Mouse (Mus musculus): ENCODE measurements at regions not wholly inside any gene's neighbourhood (a gene's known extent, or its start where the extent isn't known, plus 50 kb on each side); places are given as distances from the start of the nearest gene placed in this dataset.

DNA sequence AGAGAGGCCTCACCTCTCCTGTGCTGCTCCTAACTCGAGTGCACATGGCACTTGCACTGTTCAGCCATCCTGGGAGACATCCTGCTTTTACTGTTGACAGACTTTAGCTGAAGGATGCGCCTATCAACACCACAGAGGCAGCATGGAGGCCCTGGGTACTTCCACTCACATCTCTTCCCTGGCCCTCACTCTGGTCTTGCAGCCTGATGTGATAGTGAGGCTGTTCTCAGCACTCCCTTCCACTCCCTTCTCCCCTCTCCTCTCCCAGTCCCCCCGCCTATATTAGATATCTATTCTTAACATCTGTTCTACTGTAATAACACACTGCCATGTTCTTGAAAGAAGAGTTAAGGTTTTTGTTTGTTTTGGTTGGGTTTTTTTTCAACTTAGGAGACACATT is 50.2 kb upstream of the Bod1 start:
- Histone ChIP-seq H3K4me3 (ENCODE audit: low read depth, low read length) (no peak overlapping the region), H3K36me3 (ENCODE audit: control insufficient read depth, insufficient read depth, low read length) (no peaks in the 10 kb centered on the region), H3K4me1 (ENCODE audit: control insufficient read depth, insufficient read depth, low read length) (no peaks in the 10 kb centered on the region), H3K27ac (replicated peaks; ENCODE audit: low read depth, low read length) (no peak overlapping the region), H3K27me3 (ENCODE audit: control insufficient read depth, insufficient read depth, low read length) (no peaks in the 10 kb centered on the region), H3K4me2 (ENCODE audit: low read depth, severe bottlenecking) (no peak overlapping the region), H3K9ac (ENCODE audit: low read length) (no peak overlapping the region), H3K9me3 (ENCODE audit: control insufficient read depth, low read length) (no peaks in the 10 kb centered on the region)
- 63% methylated on average over 3 of the region's 3 CpGs for WGBS
- DNase-seq (ENCODE audit: low spot score) = no peak
- no peak for ATAC-seq (ENCODE audit: insufficient number of reproducible peaks, low FRiP score, low TSS enrichment, low read depth)

- WGBS = 85% methylated on average over 1 of the region's 1 CpGs
Observed at GRCm38 (mm10) chr11:31724506-31724905, 52.8 kb upstream of the Bod1 start.

DNA sequence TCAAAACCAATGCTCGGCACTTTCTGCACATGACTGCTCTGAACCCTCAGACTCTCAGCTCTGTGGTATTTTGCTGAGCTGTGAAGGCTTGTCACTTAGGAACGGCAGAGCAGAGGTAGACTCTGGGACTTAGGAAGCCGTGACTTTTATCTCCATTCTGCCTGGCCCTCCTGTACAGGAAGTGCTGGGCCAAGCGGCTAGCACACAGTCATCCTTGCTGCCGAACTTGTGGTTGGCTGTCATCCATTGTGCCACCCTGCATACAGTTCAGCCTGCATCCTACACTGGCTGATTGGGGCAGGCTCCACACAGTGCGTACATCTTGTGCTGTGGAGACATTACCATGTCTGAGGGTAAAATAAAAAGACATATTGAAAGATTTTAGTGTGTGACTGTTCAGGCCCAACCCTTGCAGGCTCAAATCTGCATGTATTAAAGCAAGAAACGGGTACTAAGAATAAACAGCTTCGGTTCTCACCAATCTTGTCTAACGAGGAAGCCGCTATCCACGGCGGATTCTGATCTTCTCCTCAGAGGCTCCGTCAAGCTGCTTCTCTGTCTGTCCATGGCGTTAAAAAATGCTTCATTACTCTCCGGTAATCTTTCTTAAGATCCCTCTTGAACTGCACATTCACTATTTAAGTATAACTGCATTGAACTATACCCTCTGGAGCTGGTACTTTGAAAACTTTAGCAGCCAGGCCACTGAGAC is 54.4 kb upstream of the Bod1 start:
- Histone ChIP-seq H3K4me3 (ENCODE audit: low read depth, low read length) (no peak overlapping the region), H3K9me3 (ENCODE audit: control insufficient read depth, low read length) (no peaks in the 10 kb centered on the region), H3K4me2 (ENCODE audit: low read depth, severe bottlenecking) (no peak overlapping the region), H3K9ac (ENCODE audit: low read length) (no peak overlapping the region), H3K36me3 (ENCODE audit: control insufficient read depth, insufficient read depth, low read length) (no peaks in the 10 kb centered on the region), H3K4me1 (ENCODE audit: control insufficient read depth, insufficient read depth, low read length) (peaks cover 6% of the 10 kb centered on the region; the same call in 1 of the 2 replicates), H3K27ac (replicated peaks; ENCODE audit: low read depth, low read length) (no peak overlapping the region), H3K27me3 (ENCODE audit: control insufficient read depth, insufficient read depth, low read length) (no peaks in the 10 kb centered on the region)
- DNase-seq (ENCODE audit: low spot score) (no peak), ATAC-seq (ENCODE audit: insufficient number of reproducible peaks, low FRiP score, low TSS enrichment, low read depth) (no peak)
- WGBS = 84% methylated on average over 15 of the region's 15 CpGs

More at GRCm38 (mm10) chr11:31724506-31724905, 52.8 kb upstream of the Bod1 start:
- no peak for DNase-seq (ENCODE audit: low spot score)
- H3K4me1 ChIP-seq (ENCODE audit: control insufficient read depth, insufficient read depth, low read length) = no peaks in the 10 kb centered on the region
- no peak overlapping the region for H3K27ac ChIP-seq (replicated peaks; ENCODE audit: low read depth, low read length)
- no peak overlapping the region for H3K4me3 ChIP-seq (ENCODE audit: low read depth, low read length)
- ATAC-seq (ENCODE audit: insufficient number of reproducible peaks, low FRiP score, low TSS enrichment, low read depth) = no peak
- no peaks in the 10 kb centered on the region for H3K36me3 ChIP-seq (ENCODE audit: control insufficient read depth, insufficient read depth, low read length)
- no peak overlapping the region for H3K4me2 ChIP-seq (ENCODE audit: low read depth, severe bottlenecking)
- no peaks in the 10 kb centered on the region for H3K27me3 ChIP-seq (ENCODE audit: control insufficient read depth, insufficient read depth, low read length)
- H3K9me3 ChIP-seq (ENCODE audit: control insufficient read depth, low read length) = no peaks in the 10 kb centered on the region
- no peak overlapping the region for H3K9ac ChIP-seq (ENCODE audit: low read length)

- ATAC-seq (ENCODE audit: insufficient number of reproducible peaks, low FRiP score, low TSS enrichment, low read depth) (no peak), DNase-seq (ENCODE audit: low spot score) (no peak)
- H3K9me3 ChIP-seq (ENCODE audit: control insufficient read depth, low read length) = no peaks in the 10 kb centered on the region
- H3K4me1 ChIP-seq (ENCODE audit: control insufficient read depth, insufficient read depth, low read length) = peaks cover 6% of the 10 kb centered on the region; the same call in 1 of the 2 replicates
- no peaks in the 10 kb centered on the region for H3K27me3 ChIP-seq (ENCODE audit: control insufficient read depth, insufficient read depth, low read length)
- H3K36me3 ChIP-seq (ENCODE audit: control insufficient read depth, insufficient read depth, low read length) = no peaks in the 10 kb centered on the region
- no peak overlapping the region for H3K4me3 ChIP-seq (ENCODE audit: low read depth, low read length)
- H3K9ac ChIP-seq (ENCODE audit: low read length) = no peak overlapping the region
- H3K27ac ChIP-seq (replicated peaks; ENCODE audit: low read depth, low read length) = no peak overlapping the region
- H3K4me2 ChIP-seq (ENCODE audit: low read depth, severe bottlenecking) = no peak overlapping the region
- WGBS = 87% methylated on average over 8 of the region's 8 CpGs
Observed at GRCm38 (mm10) chr11:31727289-31727688, 55.6 kb upstream of the Bod1 start.

DNA sequence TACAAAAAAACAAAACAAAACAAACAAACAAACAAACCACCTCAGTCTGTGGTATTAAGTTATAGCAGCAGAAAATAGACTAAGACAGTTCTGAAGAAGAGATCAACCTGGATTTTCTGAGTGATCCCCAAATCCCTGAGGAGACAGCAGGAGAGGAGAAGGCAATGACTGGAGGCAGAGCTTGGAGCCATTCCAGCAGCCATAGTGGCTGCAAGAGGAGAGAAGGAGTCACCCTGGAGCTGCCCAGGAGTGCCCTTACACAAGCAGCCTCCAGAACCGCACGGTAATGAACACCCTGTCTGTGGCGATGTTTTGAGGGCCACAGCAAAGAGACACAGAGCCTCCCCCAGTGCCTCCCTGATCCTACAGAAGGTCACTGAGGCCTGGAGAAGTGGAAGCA is 58.0 kb upstream of the Bod1 start:
- Histone ChIP-seq H3K4me1 (ENCODE audit: control insufficient read depth, insufficient read depth, low read length) (peaks cover 11% of the 10 kb centered on the region; the same call in 1 of the 2 replicates), H3K27ac (replicated peaks; ENCODE audit: low read depth, low read length) (no peak overlapping the region), H3K4me3 (ENCODE audit: low read depth, low read length) (no peak overlapping the region), H3K36me3 (ENCODE audit: control insufficient read depth, insufficient read depth, low read length) (no peaks in the 10 kb centered on the region), H3K9ac (ENCODE audit: low read length) (no peak overlapping the region), H3K9me3 (ENCODE audit: control insufficient read depth, low read length) (no peaks in the 10 kb centered on the region), H3K4me2 (ENCODE audit: low read depth, severe bottlenecking) (no peak overlapping the region), H3K27me3 (ENCODE audit: control insufficient read depth, insufficient read depth, low read length) (no peaks in the 10 kb centered on the region)
- no peak for DNase-seq (ENCODE audit: low spot score)
- 71% methylated on average over 3 of the region's 3 CpGs for WGBS
- no peak for ATAC-seq (ENCODE audit: insufficient number of reproducible peaks, low FRiP score, low TSS enrichment, low read depth)

- H3K27ac ChIP-seq (replicated peaks; ENCODE audit: low read depth, low read length) = no peak overlapping the region
- no peak overlapping the region for H3K4me2 ChIP-seq (ENCODE audit: low read depth, severe bottlenecking)
- peaks cover 11% of the 10 kb centered on the region; the same call in 1 of the 2 replicates for H3K4me1 ChIP-seq (ENCODE audit: control insufficient read depth, insufficient read depth, low read length)
- no peaks in the 10 kb centered on the region for H3K9me3 ChIP-seq (ENCODE audit: control insufficient read depth, low read length)
- H3K27me3 ChIP-seq (ENCODE audit: control insufficient read depth, insufficient read depth, low read length) = no peaks in the 10 kb centered on the region
- no peaks in the 10 kb centered on the region for H3K36me3 ChIP-seq (ENCODE audit: control insufficient read depth, insufficient read depth, low read length)
- no peak for ATAC-seq (ENCODE audit: insufficient number of reproducible peaks, low FRiP score, low TSS enrichment, low read depth)
- no peak overlapping the region for H3K9ac ChIP-seq (ENCODE audit: low read length)
- H3K4me3 ChIP-seq (ENCODE audit: low read depth, low read length) = no peak overlapping the region
- WGBS = 74% methylated on average over 4 of the region's 4 CpGs
- no peak for DNase-seq (ENCODE audit: low spot score)
Observed at GRCm38 (mm10) chr11:31730181-31730580, 58.5 kb upstream of the Bod1 start.

- ATAC-seq (ENCODE audit: insufficient number of reproducible peaks, low FRiP score, low TSS enrichment, low read depth) (0 out of 2 replicates have a peak, but pooled peaks have one; percentile 52), DNase-seq (ENCODE audit: low spot score) (no peak)
- Histone ChIP-seq H3K36me3 (ENCODE audit: control insufficient read depth, insufficient read depth, low read length) (no peaks in the 10 kb centered on the region), H3K4me3 (ENCODE audit: low read depth, low read length) (no peak overlapping the region), H3K27ac (replicated peaks; ENCODE audit: low read depth, low read length) (no peak overlapping the region), H3K4me1 (ENCODE audit: control insufficient read depth, insufficient read depth, low read length) (peaks cover 11% of the 10 kb centered on the region; the same call in 1 of the 2 replicates), H3K9me3 (ENCODE audit: control insufficient read depth, low read length) (no peaks in the 10 kb centered on the region), H3K4me2 (ENCODE audit: low read depth, severe bottlenecking) (no peak overlapping the region), H3K9ac (ENCODE audit: low read length) (no peak overlapping the region), H3K27me3 (ENCODE audit: control insufficient read depth, insufficient read depth, low read length) (no peaks in the 10 kb centered on the region)
- WGBS = 30% methylated on average over 3 of the region's 3 CpGs
Observed at GRCm38 (mm10) chr11:31730680-31731079, 59.0 kb upstream of the Bod1 start.

- Histone ChIP-seq H3K36me3 (ENCODE audit: control insufficient read depth, insufficient read depth, low read length) (no peaks in the 10 kb centered on the region), H3K9ac (ENCODE audit: low read length) (no peak overlapping the region), H3K4me2 (ENCODE audit: low read depth, severe bottlenecking) (no peak overlapping the region), H3K27me3 (ENCODE audit: control insufficient read depth, insufficient read depth, low read length) (no peaks in the 10 kb centered on the region), H3K4me3 (ENCODE audit: low read depth, low read length) (no peak overlapping the region), H3K27ac (replicated peaks; ENCODE audit: low read depth, low read length) (no peak overlapping the region), H3K9me3 (ENCODE audit: control insufficient read depth, low read length) (no peaks in the 10 kb centered on the region), H3K4me1 (ENCODE audit: control insufficient read depth, insufficient read depth, low read length) (peaks cover 11% of the 10 kb centered on the region; the same call in 1 of the 2 replicates)
- 72% methylated on average over 4 of the region's 4 CpGs for WGBS
- no peak for ATAC-seq (ENCODE audit: insufficient number of reproducible peaks, low FRiP score, low TSS enrichment, low read depth)
- DNase-seq (ENCODE audit: low spot score) = no peak
Observed at GRCm38 (mm10) chr11:31731459-31731858, 59.8 kb upstream of the Bod1 start.

DNA sequence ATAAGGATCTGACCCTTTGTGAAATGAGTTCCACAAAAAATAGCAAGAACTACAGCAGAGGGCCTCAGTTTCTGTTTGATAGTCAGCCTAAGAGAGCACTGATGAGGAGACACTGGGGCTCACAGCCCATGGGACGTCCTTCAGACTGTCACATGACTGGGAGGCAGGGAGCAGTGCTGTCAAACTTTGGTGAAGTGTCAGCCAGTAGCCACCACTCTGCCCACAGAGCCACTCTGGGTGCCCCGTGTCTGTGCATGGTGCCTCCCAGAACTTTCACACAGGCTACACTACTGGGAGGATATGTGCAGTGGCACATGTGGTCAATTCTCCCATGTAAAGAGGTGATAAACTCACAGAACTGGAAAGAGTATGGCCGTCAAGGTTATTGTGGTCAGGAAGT is 60.7 kb upstream of the Bod1 start:
- no peak overlapping the region for H3K4me2 ChIP-seq (ENCODE audit: low read depth, severe bottlenecking)
- ATAC-seq (ENCODE audit: insufficient number of reproducible peaks, low FRiP score, low TSS enrichment, low read depth) (no peak), DNase-seq (ENCODE audit: low spot score) (no peak)
- no peak overlapping the region for H3K27ac ChIP-seq (replicated peaks; ENCODE audit: low read depth, low read length)
- H3K4me3 ChIP-seq (ENCODE audit: low read depth, low read length) = no peak overlapping the region
- H3K4me1 ChIP-seq (ENCODE audit: control insufficient read depth, insufficient read depth, low read length) = peaks cover 11% of the 10 kb centered on the region; the same call in 1 of the 2 replicates
- H3K9ac ChIP-seq (ENCODE audit: low read length) = no peak overlapping the region
- no peaks in the 10 kb centered on the region for H3K9me3 ChIP-seq (ENCODE audit: control insufficient read depth, low read length)
- no peaks in the 10 kb centered on the region for H3K36me3 ChIP-seq (ENCODE audit: control insufficient read depth, insufficient read depth, low read length)
- no peaks in the 10 kb centered on the region for H3K27me3 ChIP-seq (ENCODE audit: control insufficient read depth, insufficient read depth, low read length)
- WGBS = 54% methylated on average over 3 of the region's 3 CpGs

Measured in limb, embryonic 11.5 days (tissue).